Mouse (Mus musculus) ES-Bruce4 (cell line): ENCODE results near the gene Rab3a.

Experiments used
- CTCF ChIP-seq: IDR thresholded peaks from one replicate; pipeline ENCODE4 v1.8.1; 2011; ENCODE audit warnings: low read depth, low read length
- EP300 ChIP-seq: IDR thresholded peaks from 2 replicates; pipeline ENCODE4 v1.6.1; 2011; ENCODE audit warnings: low read depth, low read length; ENCODE audit not compliant: insufficient read depth

GRCm38 (mm10) chr8:70801830-70802229 is 47.4 kb downstream of the Rab3a start:
- TF ChIP-seq CTCF: no peak
- TF ChIP-seq EP300: no peak
